Mouse (Mus musculus): ENCODE results near the gene Olfr1373. TPM values are rescaled to one million over a fixed set of nuclear protein-coding genes. Genes with fewer than 3 reads are reported as not detected.

Olfr1373 gene
- total and polyA plus RNA-seq, 2 experiments from 2014 or later: not detected

DNA sequence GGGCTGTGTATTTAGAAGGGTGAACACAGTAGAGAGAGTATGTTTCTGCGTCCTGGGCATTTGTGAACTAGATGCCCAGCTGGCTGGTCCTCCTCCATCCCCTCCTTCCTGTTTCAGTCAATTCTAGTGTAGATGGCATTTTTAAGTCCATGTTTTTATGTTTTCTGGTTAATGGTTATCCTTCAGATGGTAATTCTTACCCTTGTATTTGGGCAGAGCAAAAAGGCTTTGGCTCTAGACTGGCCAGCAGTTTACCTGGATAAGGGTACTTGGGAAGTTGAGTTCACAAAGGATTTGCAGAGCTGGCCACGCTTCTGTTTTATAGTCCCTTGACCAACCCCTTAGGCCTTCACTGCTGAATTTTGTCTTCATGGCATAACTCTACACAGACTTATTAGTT, 39.3 kb downstream of the Olfr1373 start:
- H3K27me3 ChIP-seq (ENCODE audit: control insufficient read depth, insufficient read depth, low read length): no peaks in the 10 kb centered on the region
- TF ChIP-seq EP300 (IDR thresholded peaks at IDR 0.05; ENCODE audit: low read depth) (no peak), CTCF (IDR thresholded peaks at IDR 0.05; ENCODE audit: low read depth) (no peak)
- ATAC-seq (ENCODE audit: insufficient read depth, low read depth) (no peak), DNase-seq (ENCODE audit: low spot score) (no peak)
- peak overlapping the region; percentile 31; the same call in 1 of the 2 replicates for H3K4me2 ChIP-seq (ENCODE audit: low read depth, low read length)
- no peaks in the 10 kb centered on the region for H3K36me3 ChIP-seq (replicated peaks; ENCODE audit: control insufficient read depth, insufficient read depth, low read length)
- 72% methylated on average over 2 of the region's 2 CpGs for WGBS
- no peak overlapping the region for H3K9ac ChIP-seq (replicated peaks; ENCODE audit: low read depth, low read length)
- peaks cover 50% of the 10 kb centered on the region for H3K4me1 ChIP-seq (ENCODE audit: control insufficient read depth, insufficient read depth)
- H3K27ac ChIP-seq (ENCODE audit: low read depth): peak overlapping the region; percentile 71
- H3K4me3 ChIP-seq (ENCODE audit: low read depth, low read length): no peak overlapping the region
- no peaks in the 10 kb centered on the region for H3K9me3 ChIP-seq (replicated peaks; ENCODE audit: control insufficient read depth, low read length)

DNA sequence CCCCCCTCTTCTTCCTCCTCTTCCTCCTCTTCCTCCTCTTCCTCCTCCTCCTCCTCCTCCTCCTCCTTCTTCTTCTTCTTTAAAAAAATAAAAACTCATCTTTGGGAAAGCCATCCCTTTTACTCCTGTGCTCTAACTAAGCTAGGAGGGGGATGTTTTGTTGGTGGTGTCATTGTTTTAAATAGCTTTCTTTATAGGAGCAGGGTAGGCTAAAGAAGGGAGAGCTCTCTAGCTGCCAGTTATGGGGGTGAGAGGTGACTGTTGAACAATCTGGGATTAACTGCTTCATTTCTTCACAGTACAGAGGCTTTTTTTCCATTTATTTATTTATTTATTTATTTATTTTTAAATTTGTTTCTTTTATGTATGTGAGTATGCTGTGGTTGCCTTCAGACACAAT, 39.8 kb downstream of the Olfr1373 start:
- Histone ChIP-seq H3K27ac (ENCODE audit: low read depth) (peak overlapping the region; percentile 71), H3K4me3 (ENCODE audit: low read depth, low read length) (no peak overlapping the region), H3K36me3 (replicated peaks; ENCODE audit: control insufficient read depth, insufficient read depth, low read length) (no peaks in the 10 kb centered on the region), H3K9ac (replicated peaks; ENCODE audit: low read depth, low read length) (no peak overlapping the region), H3K4me2 (ENCODE audit: low read depth, low read length) (peak overlapping the region; percentile 31; the same call in 1 of the 2 replicates), H3K9me3 (replicated peaks; ENCODE audit: control insufficient read depth, low read length) (no peaks in the 10 kb centered on the region), H3K27me3 (ENCODE audit: control insufficient read depth, insufficient read depth, low read length) (no peaks in the 10 kb centered on the region), H3K4me1 (ENCODE audit: control insufficient read depth, insufficient read depth) (peaks cover 54% of the 10 kb centered on the region)
- ATAC-seq (ENCODE audit: insufficient read depth, low read depth): peak; percentile 91
- peak; percentile 75 for DNase-seq (ENCODE audit: low spot score)
- no peak for TF ChIP-seq CTCF (IDR thresholded peaks at IDR 0.05; ENCODE audit: low read depth)

DNA sequence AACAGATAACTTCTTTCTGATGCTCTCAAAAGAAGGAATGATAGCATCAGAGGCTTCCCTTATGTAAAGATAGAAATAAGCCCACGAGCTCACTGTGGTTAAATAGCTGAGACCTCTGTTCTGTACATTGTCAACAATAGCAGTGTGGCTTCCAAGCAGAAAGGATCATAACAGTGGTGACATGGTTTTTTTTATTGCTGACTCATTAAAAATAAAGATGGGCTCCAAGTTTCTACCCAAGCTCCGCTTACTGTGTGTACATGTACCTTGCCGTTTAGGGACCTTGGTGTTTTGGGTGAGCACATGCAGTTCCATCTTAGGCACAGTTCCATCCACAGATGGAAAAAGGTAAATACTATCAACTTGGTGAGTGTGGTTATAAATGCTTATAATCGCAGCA, 42.4 kb downstream of the Olfr1373 start:
- 59% methylated on average over 4 of the region's 4 CpGs for WGBS
- Histone ChIP-seq H3K9me3 (replicated peaks; ENCODE audit: control insufficient read depth, low read length) (no peaks in the 10 kb centered on the region), H3K4me3 (ENCODE audit: low read depth, low read length) (no peak overlapping the region), H3K4me1 (ENCODE audit: control insufficient read depth, insufficient read depth) (peaks cover 61% of the 10 kb centered on the region), H3K9ac (replicated peaks; ENCODE audit: low read depth, low read length) (no peak overlapping the region), H3K4me2 (ENCODE audit: low read depth, low read length) (no peak overlapping the region), H3K27me3 (ENCODE audit: control insufficient read depth, insufficient read depth, low read length) (no peaks in the 10 kb centered on the region), H3K36me3 (replicated peaks; ENCODE audit: control insufficient read depth, insufficient read depth, low read length) (no peaks in the 10 kb centered on the region), H3K27ac (ENCODE audit: low read depth) (no peak overlapping the region)
- no peak for ATAC-seq (ENCODE audit: insufficient read depth, low read depth)
- no peak for DNase-seq (ENCODE audit: low spot score)
- TF ChIP-seq CTCF (IDR thresholded peaks at IDR 0.05; ENCODE audit: low read depth) (no peak), EP300 (IDR thresholded peaks at IDR 0.05; ENCODE audit: low read depth) (no peak)

DNA sequence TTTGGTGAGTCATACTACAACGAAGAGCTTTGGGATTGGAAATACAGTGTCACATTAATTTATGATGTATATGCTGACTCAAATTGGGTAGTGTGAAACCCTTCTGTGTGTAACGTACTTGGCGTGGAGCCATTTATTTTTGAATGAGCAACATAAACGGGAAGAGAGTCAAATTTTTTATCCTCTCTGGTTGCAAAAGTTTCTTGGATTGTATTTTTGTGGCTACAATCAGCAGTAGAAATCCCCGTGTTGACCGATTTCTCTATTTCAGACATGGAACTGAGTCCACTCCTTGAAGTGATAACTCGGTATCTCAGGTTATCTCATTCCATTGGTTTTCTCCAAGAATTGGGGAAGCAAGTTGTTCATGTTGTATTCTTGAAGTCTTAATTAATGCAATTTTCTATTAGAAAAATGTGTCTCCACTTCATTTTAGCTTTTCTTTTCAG, 45.5 kb downstream of the Olfr1373 start:
- H3K4me3 ChIP-seq (ENCODE audit: low read depth, low read length): peak overlapping the region; percentile 96
- peak overlapping the region; percentile 100 for H3K27ac ChIP-seq (ENCODE audit: low read depth)
- WGBS: 2% methylated on average over 7 of the region's 7 CpGs
- no peak for TF ChIP-seq CTCF (IDR thresholded peaks at IDR 0.05; ENCODE audit: low read depth)
- TF ChIP-seq EP300 (IDR thresholded peaks at IDR 0.05; ENCODE audit: low read depth): no peak
- H3K36me3 ChIP-seq (replicated peaks; ENCODE audit: control insufficient read depth, insufficient read depth, low read length): no peaks in the 10 kb centered on the region
- ATAC-seq (ENCODE audit: insufficient read depth, low read depth) (no peak), DNase-seq (ENCODE audit: low spot score) (peak; percentile 40)
- H3K4me2 ChIP-seq (ENCODE audit: low read depth, low read length): peak overlapping the region; percentile 62
- H3K27me3 ChIP-seq (ENCODE audit: control insufficient read depth, insufficient read depth, low read length): no peaks in the 10 kb centered on the region
- no peaks in the 10 kb centered on the region for H3K9me3 ChIP-seq (replicated peaks; ENCODE audit: control insufficient read depth, low read length)
- peak overlapping the region; percentile 100 for H3K9ac ChIP-seq (replicated peaks; ENCODE audit: low read depth, low read length)
- H3K4me1 ChIP-seq (ENCODE audit: control insufficient read depth, insufficient read depth): peaks cover 55% of the 10 kb centered on the region

DNA sequence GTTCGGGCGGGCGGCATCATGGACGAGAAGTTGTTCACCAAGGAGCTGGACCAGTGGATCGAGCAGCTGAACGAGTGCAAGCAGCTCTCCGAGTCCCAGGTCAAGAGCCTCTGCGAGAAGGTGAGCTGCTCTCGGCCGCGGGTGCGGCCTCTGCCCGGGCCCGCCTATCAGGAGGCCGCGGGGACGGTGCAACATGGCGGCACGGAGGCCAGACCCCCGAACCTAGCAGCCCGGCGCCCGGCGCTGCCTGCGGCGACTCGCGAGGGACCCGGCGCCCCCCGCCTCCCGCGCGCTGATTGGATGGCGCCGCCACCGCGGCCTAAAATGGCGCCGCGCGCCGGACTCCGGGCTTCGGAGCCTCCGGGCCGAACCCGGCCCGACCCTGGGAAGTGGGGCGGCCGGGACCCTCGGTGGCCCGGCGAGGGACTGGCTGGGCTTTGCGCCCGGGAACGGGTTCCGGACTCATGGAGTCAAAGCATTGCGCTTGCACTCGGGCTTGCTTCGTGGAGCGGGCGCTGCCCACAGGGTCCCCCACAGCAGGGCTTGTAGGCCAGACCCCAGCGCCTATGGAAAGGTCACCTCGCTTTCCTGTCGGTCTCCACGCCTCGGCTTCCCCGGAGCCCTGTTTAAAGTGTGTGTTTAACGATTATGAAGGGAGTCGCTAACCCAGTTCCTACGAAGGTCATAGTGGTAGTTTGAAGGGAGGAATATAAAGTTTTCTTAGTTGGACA, 46.1 kb downstream of the Olfr1373 start:
- H3K36me3 ChIP-seq (replicated peaks; ENCODE audit: control insufficient read depth, insufficient read depth, low read length): no peaks in the 10 kb centered on the region
- ATAC-seq (ENCODE audit: insufficient read depth, low read depth) (peak; percentile 79), DNase-seq (ENCODE audit: low spot score) (peak; percentile 68)
- peaks cover 49% of the 10 kb centered on the region for H3K4me1 ChIP-seq (ENCODE audit: control insufficient read depth, insufficient read depth)
- peak overlapping the region; percentile 100 for H3K27ac ChIP-seq (ENCODE audit: low read depth)
- peak overlapping the region; percentile 96 for H3K4me3 ChIP-seq (ENCODE audit: low read depth, low read length)
- TF ChIP-seq CTCF (IDR thresholded peaks at IDR 0.05; ENCODE audit: low read depth) (no peak), EP300 (IDR thresholded peaks at IDR 0.05; ENCODE audit: low read depth) (no peak)
- no peaks in the 10 kb centered on the region for H3K27me3 ChIP-seq (ENCODE audit: control insufficient read depth, insufficient read depth, low read length)
- no peaks in the 10 kb centered on the region for H3K9me3 ChIP-seq (replicated peaks; ENCODE audit: control insufficient read depth, low read length)
- under 1% methylated on average over 66 of the region's 72 CpGs for WGBS
- H3K4me2 ChIP-seq (ENCODE audit: low read depth, low read length): peak overlapping the region; percentile 62
- H3K9ac ChIP-seq (replicated peaks; ENCODE audit: low read depth, low read length): peak overlapping the region; percentile 100
